Mouse (Mus musculus) spleen, adult 10 weeks (tissue): ENCODE measurements around the gene Rbm39. TPM values are rescaled to one million over a fixed set of nuclear protein-coding genes. Genes with fewer than 3 reads are reported as not detected.

Experiments
- polyA plus RNA-seq: library from polyadenylated mRNA; stranded (reverse); fragments of 350-450 nt; fragmentation: Illumina TruSeq; extraction: RNeasy Lipid Tissue Mini Kit (QIAGEN cat#74804); gene quantifications from one replicate; pipeline ENCODE4 v1.2.3, GENCODE M21; 2015; ENCODE audit warnings: low replicate concordance; ENCODE audit not compliant: insufficient read depth

Rbm39 gene
- 835 TPM for polyA plus RNA-seq

GRCm38 (mm10) chr2:156180094-156180821 lies at the start of gene Rbm39:
Rbm39 (minus strand) TSS chr2:156180238.

DNA sequence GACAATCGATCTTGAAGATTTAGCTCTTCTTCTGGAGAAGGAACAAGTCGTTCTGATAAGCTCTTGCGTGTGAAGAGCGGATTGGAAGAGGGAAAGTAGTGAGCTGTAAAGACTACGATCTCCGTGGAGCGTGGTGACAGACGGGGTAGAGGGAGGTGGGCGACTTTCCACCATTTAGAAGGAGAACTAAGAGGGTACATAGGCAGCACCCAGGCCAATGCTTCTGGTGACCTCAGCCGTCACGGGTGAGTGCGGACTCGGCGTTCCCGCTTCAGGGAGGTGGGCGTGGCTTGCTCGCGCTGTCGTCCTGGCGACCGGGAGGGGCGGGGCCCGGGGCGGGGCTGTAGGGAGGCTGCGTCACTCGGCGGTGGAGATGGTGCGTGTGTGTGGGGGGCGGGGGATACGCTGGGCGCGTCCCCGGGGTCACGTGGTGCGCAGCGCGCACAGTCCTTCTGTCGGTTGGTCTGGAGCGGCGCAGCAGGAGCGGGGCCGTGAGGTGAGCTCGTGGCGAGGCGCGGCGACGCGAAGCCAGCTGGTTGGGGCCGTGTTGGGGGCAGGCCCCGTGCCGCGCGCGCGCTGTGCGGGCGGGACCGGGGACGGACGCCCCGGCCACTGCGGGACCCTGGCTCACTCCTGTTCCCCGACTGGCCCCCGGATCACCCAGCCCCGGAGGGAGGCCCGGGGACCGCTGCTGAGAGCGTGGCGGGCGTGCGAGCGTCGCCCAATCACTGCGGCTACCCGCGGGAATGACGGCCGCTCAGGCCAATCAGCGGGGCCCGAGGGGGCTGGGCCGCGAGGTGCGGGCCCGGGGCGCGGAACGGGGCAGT lies 16.5 kb upstream of the Rbm39 start, which contains the start of gene Phf20:
Gene Phf20 (plus strand): TSS at position 165 of the 827 bp plus-strand sequence.

DNA sequence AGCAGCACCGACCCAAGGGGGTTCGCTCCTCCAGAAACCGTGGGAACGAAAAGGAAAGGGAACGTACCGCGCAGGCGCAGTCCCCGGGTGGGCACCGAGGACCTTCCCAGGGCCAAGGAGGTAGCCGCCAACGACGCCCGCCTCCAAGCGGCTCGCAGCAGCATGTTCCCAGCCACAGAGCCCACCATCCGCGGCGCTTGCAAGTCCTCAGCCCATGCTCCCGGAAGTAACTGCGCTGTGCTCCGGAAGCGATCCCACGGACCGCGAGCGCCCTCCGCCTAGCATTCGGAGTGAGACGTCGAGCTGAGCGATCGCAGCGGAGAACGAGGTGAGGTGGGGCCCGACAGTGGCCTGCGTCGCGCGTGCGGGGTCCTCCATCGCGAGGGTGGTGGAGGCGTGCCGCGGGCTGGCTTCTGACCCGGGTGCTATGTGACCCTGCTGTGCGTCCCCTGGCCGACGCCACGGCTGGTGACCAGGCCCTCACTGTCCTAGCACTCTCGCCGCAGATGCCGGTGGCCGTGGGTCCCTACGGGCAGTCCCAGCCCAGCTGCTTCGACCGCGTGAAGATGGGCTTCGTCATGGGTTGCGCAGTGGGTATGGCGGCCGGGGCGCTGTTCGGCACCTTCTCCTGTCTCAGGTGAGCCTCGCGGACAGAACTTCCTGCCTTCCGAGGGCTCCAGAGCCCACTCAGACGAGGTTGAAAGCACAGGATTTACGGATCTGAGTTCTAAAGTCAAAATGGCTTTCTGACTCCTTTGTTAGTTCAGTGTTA lies 35.9 kb downstream of the Rbm39 start, which contains the start of the genes Romo1 and Nfs1:
Gene Romo1 (plus strand): TSS at position 87 of the 772 bp plus-strand sequence.
Gene Nfs1 (minus strand): TSS at position 234 of the 772 bp plus-strand sequence.

GRCm38 (mm10) chr2:156126992-156127391 lies 53.0 kb downstream of the Rbm39 start, which contains the start of gene Gm28036:
Gm28036 (minus strand) TSS chr2:156127092.

GRCm38 (mm10) chr2:156111358-156112079 lies 68.5 kb downstream of the Rbm39 start, which contains the start of the genes Cpne1 and Rbm12:
Cpne1 (minus strand) TSS chr2:156111965.
Rbm12 (minus strand) TSS chr2:156111978.

Other genes starting within 250 kb of the Rbm39 start
- 51.4 TPM for gene Uqcc1, start 249.9 kb downstream of the Rbm39 start, polyA plus RNA-seq
- not detected for gene Gm15557, start 239.5 kb downstream of the Rbm39 start, polyA plus RNA-seq
- gene Gdf5, start 234.9 kb downstream of the Rbm39 start, polyA plus RNA-seq = not detected
- gene Cep250, start 223.8 kb downstream of the Rbm39 start, polyA plus RNA-seq = 41.4 TPM
- gene 6430550D23Rik, start 172.3 kb downstream of the Rbm39 start, polyA plus RNA-seq = 3.1 TPM
- 49.9 TPM for gene Ergic3, start 172.2 kb downstream of the Rbm39 start, polyA plus RNA-seq
- not detected for gene Fer1l4, start 127.3 kb downstream of the Rbm39 start, polyA plus RNA-seq
- gene Spag4, start 115.1 kb downstream of the Rbm39 start, polyA plus RNA-seq = 0.32 TPM
- 53.8 TPM for gene Cpne1, start 68.3 kb downstream of the Rbm39 start, polyA plus RNA-seq
- gene Rbm12, start 68.3 kb downstream of the Rbm39 start, polyA plus RNA-seq = 39.7 TPM
- 28.9 TPM for gene Gm28036, start 53.1 kb downstream of the Rbm39 start, polyA plus RNA-seq
- 18.4 TPM for gene Romo1, start 36.2 kb downstream of the Rbm39 start, polyA plus RNA-seq
- 30.9 TPM for gene Nfs1, start 36.1 kb downstream of the Rbm39 start, polyA plus RNA-seq
- gene Phf20, start 16.2 kb upstream of the Rbm39 start, polyA plus RNA-seq = 32.8 TPM
- 11.5 TPM for gene Cnbd2, start 132.1 kb upstream of the Rbm39 start, polyA plus RNA-seq
- not detected for gene Scand1, start 132.5 kb upstream of the Rbm39 start, polyA plus RNA-seq
- 4.6 TPM for gene Epb41l1, start 240.7 kb upstream of the Rbm39 start, polyA plus RNA-seq